Mouse (Mus musculus) midbrain, embryonic 15.5 days (tissue): ENCODE results near the gene Adipor1. TPM values are rescaled to one million over a fixed set of nuclear protein-coding genes. Genes with fewer than 3 reads are reported as not detected.
A peak's percentile ranks its signal among the peaks of the same experiment; 100 is the strongest.

Experiments used
- ATAC-seq: fragments of 200-750 bp; cut with Nextera tagmentation; replicated peaks from 2 replicates; pipeline ENCODE4 v1.8.0; 2017; ENCODE audit warnings: moderate TSS enrichment
- H3K27ac ChIP-seq: fragments of 300-500 bp; sonication (generic); 2 replicates; pipeline ENCODE4 v1.5.1; 2015; ENCODE audit warnings: mild to moderate bottlenecking, inconsistent platforms
- H3K27me3 ChIP-seq: fragments of 300-500 bp; sonication (generic); replicated peaks from 2 replicates; pipeline ENCODE4 v1.6.1; 2015; ENCODE audit warnings: inconsistent platforms
- H3K36me3 ChIP-seq: fragments of 300-500 bp; sonication (generic); replicated peaks from 2 replicates; pipeline ENCODE4 v1.6.1; 2015; ENCODE audit warnings: inconsistent platforms
- H3K4me1 ChIP-seq: fragments of 300-500 bp; sonication (generic); 2 replicates; pipeline ENCODE4 v1.6.1; 2015; ENCODE audit warnings: inconsistent platforms
- H3K4me2 ChIP-seq: fragments of 300-500 bp; sonication (generic); 2 replicates; pipeline ENCODE4 v1.6.1; 2015; ENCODE audit warnings: inconsistent platforms, mild to moderate bottlenecking, moderate library complexity
- H3K4me3 ChIP-seq: fragments of 300-500 bp; sonication (generic); 2 replicates; pipeline ENCODE4 v1.5.1; 2015; ENCODE audit warnings: mild to moderate bottlenecking, inconsistent platforms
- H3K9ac ChIP-seq: fragments of 300-500 bp; sonication (generic); 2 replicates; pipeline ENCODE4 v1.6.1; 2015; ENCODE audit warnings: mild to moderate bottlenecking, inconsistent platforms
- H3K9me3 ChIP-seq: fragments of 300-500 bp; sonication (generic); 2 replicates; pipeline ENCODE4 v1.6.1; 2016; ENCODE audit warnings: inconsistent platforms
- WGBS: fragments of 180-500 bp; shearing (Covaris S2); methylation state at CpG from one replicate; pipeline ENCODE4 v1.1.7; 2015; ENCODE audit warnings: mixed read lengths; 5-methylcytosine and 5-hydroxymethylcytosine counted together
- polyA plus RNA-seq: library from polyadenylated mRNA; unstranded; fragments of >200 nt; fragmentation: Nextera tagmentation; extraction: Ambion mirVana; gene quantifications from 2 replicates; pipeline ENCODE4 v1.2.1, GENCODE M21; 2015

The Adipor1 gene
- polyA plus RNA-seq = 76.0 and 82.4 TPM in 2 replicates

DNA sequence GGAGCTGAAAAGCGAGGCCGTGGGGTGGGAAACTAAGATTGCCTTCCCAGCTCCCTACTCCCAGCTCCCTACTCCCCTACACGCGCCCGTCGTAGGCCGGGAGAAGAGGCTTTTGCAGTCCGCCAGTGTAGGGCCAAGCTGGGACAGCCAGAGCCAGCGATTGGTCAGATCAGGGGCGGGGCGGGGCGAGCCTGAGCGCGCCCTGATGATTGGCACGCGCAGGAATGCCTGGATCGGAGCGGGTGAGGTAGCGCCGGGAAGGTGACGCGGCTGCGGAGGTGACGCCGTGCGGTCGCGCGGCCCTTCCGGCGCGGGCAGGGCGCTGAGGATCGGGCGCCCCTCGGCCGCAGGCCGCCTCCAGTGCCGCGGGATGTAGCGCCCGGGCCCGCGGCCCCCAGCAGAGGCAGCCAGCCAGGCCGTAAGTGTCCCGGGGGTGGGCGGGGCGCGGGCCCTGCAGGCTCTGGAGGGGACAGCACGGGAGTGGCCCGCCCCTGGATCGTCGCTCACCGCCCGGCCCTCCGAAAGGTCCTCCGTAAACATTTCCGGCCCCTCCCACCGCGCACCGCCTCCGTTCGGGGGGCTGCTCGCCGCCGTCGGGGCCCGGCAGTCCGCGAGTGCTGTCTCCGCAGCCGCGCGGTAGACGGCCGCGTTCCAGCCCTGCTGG lies at the start of gene Adipor1:
Gene Adipor1, plus strand, starts transcription at position 211 of the 664 bp plus-strand sequence.
- Histone ChIP-seq H3K27ac (peak within 1 kb of the TSS; percentile 96), H3K36me3 (no peaks in the 10 kb centered on the region), H3K27me3 (no peaks in the 10 kb centered on the region), H3K9me3 (no peaks in the 10 kb centered on the region), H3K9ac (peak within 1 kb of the TSS; percentile 93), H3K4me3 (peak within 1 kb of the TSS; percentile 96), H3K4me1 (peaks cover 48% of the 10 kb centered on the region), H3K4me2 (peak within 1 kb of the TSS; percentile 66)
- under 1% methylated on average over 71 of the region's 77 CpGs for WGBS
- ATAC-seq = peak; percentile 100

DNA sequence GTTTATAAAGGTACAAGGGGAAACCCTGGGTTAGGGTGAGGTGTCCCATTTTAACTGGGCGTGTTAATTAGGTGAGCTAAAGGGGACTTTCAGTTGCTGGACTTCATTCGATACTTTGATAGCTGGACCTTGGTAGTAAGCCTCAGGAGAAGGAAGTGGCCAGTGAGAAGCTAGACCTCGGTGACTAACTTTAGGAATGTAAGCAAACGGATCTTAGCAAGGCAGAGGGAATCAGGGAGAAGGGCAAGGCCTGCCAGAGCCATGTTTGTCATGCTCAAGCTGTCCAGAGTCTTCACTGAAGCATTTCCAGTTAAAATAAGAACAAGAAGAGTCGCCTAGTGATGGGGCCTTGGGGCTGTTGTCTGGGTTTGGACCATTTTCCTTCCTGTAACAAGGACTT lies 49.7 kb upstream of the Adipor1 start:
- no peak overlapping the region for H3K9ac ChIP-seq
- H3K27ac ChIP-seq = no peak overlapping the region
- H3K9me3 ChIP-seq = no peaks in the 10 kb centered on the region
- no peak for ATAC-seq
- H3K4me2 ChIP-seq = no peak overlapping the region
- no peaks in the 10 kb centered on the region for H3K27me3 ChIP-seq
- peaks cover 12% of the 10 kb centered on the region for H3K4me1 ChIP-seq
- no peaks in the 10 kb centered on the region for H3K36me3 ChIP-seq
- H3K4me3 ChIP-seq = no peak overlapping the region
- 70% methylated on average over 5 of the region's 5 CpGs for WGBS

DNA sequence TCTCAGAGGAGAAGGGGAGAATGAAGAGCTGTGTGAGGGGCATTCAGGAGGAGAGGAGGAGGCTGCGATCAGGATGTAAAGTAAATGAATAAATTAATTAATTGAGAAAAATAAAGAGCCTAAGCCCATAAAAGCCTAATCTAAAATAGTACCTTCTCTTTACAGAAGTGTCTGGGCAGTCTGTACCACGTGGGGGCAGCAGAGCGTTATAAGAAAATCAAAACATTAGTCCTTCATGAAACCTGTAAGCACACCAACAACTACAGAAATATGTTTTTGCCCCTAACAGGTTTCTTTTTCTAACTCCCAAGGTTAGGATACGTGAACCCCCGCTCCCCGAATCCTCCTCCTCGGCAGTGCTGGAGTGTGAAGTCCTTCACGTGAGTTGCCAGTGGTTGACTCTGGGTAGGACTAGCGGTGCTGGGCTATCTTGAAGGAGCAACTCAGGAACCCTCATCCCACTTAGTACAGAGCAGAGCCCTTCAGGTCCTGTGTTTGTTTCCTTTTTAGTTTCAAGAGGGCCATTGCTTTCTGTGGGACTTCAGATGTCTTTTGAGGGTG lies 46.3 kb upstream of the Adipor1 start:
- Histone ChIP-seq H3K27ac (no peak overlapping the region), H3K27me3 (no peaks in the 10 kb centered on the region), H3K4me3 (no peak overlapping the region), H3K36me3 (no peaks in the 10 kb centered on the region), H3K4me1 (no peaks in the 10 kb centered on the region), H3K9me3 (no peaks in the 10 kb centered on the region), H3K4me2 (no peak overlapping the region), H3K9ac (no peak overlapping the region)
- ATAC-seq = no peak
- 53% methylated on average over 9 of the region's 9 CpGs for WGBS

DNA sequence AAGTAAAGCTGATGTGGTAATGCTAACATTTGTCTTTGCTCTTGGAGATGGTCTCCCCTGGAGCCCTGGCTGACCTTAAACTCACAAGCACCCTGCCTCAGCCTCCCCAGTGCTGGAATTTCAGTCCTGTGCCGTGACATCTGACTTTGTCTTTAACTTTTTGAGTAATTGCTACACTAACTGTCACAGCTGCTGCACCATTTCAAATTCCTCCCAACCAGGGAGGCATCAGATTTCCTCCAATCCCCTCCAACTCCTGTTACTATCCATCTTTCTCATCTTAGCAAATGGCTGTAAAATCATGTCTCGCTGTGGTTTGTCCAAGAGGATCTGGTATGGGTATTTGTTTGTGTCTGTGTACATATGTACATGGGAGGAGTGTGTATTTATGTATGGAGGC lies 41.1 kb upstream of the Adipor1 start:
- Histone ChIP-seq H3K4me2 (no peak overlapping the region), H3K4me3 (no peak overlapping the region), H3K9ac (no peak overlapping the region), H3K4me1 (no peaks in the 10 kb centered on the region), H3K27me3 (no peaks in the 10 kb centered on the region), H3K36me3 (no peaks in the 10 kb centered on the region), H3K27ac (no peak overlapping the region), H3K9me3 (no peaks in the 10 kb centered on the region)
- ATAC-seq = no peak
- WGBS = 84% methylated on average over 2 of the region's 2 CpGs

DNA sequence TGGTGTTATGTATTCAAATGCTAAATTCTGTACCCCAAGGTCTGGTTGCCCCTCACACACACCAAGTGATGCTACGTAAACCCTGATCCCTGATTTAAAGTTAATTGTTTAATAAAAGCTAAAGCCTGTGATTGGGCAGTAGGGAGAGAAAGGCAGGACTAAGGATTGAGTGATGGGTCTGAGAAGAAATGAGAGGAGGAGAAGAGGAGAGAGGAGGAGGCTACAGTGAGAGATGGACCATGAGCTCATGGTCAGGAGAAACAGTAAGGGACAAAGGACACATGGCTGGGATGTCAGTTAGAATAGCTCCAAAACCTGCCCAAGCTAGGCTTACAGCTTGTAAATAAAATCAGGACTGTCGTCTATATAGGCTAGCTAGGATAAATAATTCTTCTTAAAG lies 34.1 kb upstream of the Adipor1 start:
- WGBS = 86% methylated on average over 2 of the region's 2 CpGs
- no peak for ATAC-seq
- Histone ChIP-seq H3K36me3 (no peaks in the 10 kb centered on the region), H3K9ac (no peak overlapping the region), H3K4me1 (peaks cover 12% of the 10 kb centered on the region), H3K27me3 (no peaks in the 10 kb centered on the region), H3K4me2 (no peak overlapping the region), H3K9me3 (no peaks in the 10 kb centered on the region), H3K27ac (no peak overlapping the region), H3K4me3 (no peak overlapping the region)

DNA sequence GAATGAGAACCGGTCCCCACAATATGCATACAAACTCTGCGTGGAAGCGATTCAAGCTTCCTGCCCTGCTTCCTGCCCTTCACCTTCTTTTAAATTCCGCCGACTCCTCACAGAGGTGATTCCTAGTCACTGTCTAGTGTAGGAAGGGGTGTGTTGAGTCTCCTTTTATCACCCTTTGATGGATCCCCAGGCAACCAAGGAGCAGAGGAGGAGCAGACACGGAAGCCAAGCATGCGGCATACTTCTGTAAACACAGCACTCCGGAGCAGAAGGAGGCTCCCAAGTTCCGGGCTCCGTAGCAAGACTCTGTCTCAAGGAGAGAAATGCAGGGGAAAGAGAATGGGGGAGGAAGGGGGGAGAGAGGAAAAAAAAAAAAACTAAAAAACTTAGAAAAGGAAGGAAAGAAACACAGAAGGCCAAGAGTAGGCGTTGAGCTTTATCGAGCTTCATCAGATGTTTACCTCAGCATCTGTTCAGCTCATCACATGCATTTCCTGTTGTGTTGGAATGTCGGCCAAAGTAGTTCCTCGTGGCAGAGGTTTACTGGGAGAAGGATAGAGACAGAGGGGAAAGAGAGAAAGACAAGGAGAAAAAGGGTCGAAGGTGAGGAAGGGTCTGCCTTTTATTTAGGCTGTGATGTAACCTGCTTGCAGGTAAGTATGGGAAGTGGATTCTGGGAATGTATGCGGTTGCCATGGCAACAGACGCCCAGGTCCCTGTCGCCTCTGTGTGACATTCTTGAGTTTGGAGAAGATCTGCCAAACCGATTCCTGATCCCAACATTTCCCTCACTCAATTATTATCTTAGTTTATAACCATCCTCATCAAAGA lies 33.2 kb upstream of the Adipor1 start:
- peak overlapping the region; percentile 31 for H3K4me3 ChIP-seq
- H3K4me1 ChIP-seq = peaks cover 12% of the 10 kb centered on the region
- no peak overlapping the region for H3K27ac ChIP-seq
- no peaks in the 10 kb centered on the region for H3K36me3 ChIP-seq
- H3K9me3 ChIP-seq = no peaks in the 10 kb centered on the region
- WGBS = 14% methylated on average over 19 of the region's 19 CpGs
- H3K9ac ChIP-seq = no peak overlapping the region
- no peaks in the 10 kb centered on the region for H3K27me3 ChIP-seq
- no peak for ATAC-seq
- H3K4me2 ChIP-seq = peak overlapping the region; percentile 51

DNA sequence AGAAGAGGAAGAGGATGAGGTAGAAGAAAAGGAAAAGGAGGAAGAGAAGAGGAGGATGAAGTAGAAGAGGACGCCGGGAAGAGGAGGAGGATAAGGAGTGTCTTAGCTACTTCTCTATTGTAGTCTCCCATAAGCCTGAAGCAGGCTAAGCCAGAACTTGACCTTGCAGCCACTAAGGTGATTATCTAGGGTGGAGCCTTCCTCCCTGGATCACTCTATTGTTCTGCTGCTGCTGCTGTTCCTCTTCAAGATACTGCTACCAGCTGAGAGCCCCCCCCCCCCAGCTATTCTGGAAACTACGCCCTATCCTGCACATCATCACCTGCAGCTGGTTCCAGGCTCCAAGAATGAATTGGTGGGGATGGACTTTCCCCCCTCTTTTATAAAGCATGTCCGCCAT lies 30.6 kb upstream of the Adipor1 start:
- 82% methylated on average over 4 of the region's 4 CpGs for WGBS
- Histone ChIP-seq H3K4me1 (peaks cover 12% of the 10 kb centered on the region), H3K9me3 (no peaks in the 10 kb centered on the region), H3K4me2 (no peak overlapping the region), H3K36me3 (no peaks in the 10 kb centered on the region), H3K27me3 (no peaks in the 10 kb centered on the region), H3K27ac (no peak overlapping the region), H3K9ac (no peak overlapping the region), H3K4me3 (no peak overlapping the region)
- no peak for ATAC-seq

DNA sequence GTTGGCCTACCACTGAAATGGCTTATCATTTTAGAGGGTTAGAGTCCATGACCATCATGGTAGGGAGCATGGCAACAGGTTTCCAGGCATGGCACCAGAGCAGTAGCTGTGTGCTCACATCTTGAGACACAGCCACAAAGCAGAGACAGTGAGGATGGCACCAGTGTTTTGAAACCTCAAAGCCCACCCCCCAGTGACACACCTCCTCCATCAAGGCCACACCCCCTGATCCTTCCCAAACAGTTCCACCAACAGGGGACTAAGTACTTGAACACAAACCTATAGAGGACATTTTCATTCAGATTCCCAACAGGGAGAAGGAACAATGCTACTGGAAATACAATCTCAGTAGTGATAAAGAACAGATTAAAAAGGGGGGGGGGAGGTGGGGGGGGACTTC lies 30.0 kb upstream of the Adipor1 start:
- H3K9ac ChIP-seq = no peak overlapping the region
- H3K4me2 ChIP-seq = no peak overlapping the region
- ATAC-seq = no peak
- no peaks in the 10 kb centered on the region for H3K36me3 ChIP-seq
- H3K9me3 ChIP-seq = no peaks in the 10 kb centered on the region
- peaks cover 12% of the 10 kb centered on the region for H3K4me1 ChIP-seq
- no peaks in the 10 kb centered on the region for H3K27me3 ChIP-seq
- H3K4me3 ChIP-seq = no peak overlapping the region
- no peak overlapping the region for H3K27ac ChIP-seq

DNA sequence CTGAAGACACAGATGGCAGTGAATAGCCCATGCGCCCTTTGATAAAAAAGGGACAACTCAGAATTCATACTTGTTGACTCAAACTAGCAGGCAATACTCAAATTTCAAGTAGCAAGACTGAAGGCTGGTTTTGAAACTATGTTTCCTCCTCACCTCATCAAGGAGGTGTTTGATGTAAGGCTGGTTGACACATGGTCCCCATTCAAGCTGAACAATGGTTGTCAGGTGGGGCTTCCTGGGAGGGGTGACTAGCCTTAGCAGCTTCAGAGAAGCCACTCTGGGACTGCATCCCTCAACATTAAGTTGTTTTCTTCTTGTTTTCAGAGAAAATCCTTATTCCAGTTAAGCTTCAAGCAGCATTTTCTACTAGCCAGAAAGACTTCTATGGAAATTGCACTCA lies 29.5 kb upstream of the Adipor1 start, which contains the start of gene 4933406M09Rik:
Gene 4933406M09Rik, plus strand, starts transcription at position 275 of the 400 bp plus-strand sequence.
- no peaks in the 10 kb centered on the region for H3K36me3 ChIP-seq
- no peak within 1 kb of the TSS for H3K9ac ChIP-seq
- WGBS = 98% methylated on average over 1 of the region's 1 CpGs
- no peak within 1 kb of the TSS for H3K4me3 ChIP-seq
- no peak for ATAC-seq
- H3K9me3 ChIP-seq = no peaks in the 10 kb centered on the region
- H3K4me1 ChIP-seq = peaks cover 12% of the 10 kb centered on the region
- no peak within 1 kb of the TSS for H3K4me2 ChIP-seq
- H3K27me3 ChIP-seq = no peaks in the 10 kb centered on the region
- H3K27ac ChIP-seq = no peak within 1 kb of the TSS

DNA sequence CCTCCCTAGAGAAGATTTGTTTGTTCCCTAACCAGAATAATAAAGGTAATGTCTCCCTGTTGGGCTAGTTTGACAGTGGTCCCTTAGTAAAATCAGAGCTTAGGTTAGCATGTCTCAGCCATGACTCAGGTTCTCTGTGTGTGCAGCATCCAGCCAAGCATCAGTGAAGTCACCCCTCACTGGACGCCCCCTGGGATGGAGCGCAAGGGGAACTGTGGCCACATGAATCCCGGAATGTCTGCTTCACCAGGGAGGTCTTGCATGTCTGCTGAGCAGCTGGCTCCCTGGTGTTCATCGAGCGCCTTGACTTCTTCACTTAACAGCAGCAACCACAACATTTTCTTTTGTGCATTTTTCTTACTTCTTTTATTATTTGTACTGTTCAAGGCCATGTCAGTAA lies 21.4 kb upstream of the Adipor1 start:
- no peak for ATAC-seq
- Histone ChIP-seq H3K4me1 (no peaks in the 10 kb centered on the region), H3K36me3 (no peaks in the 10 kb centered on the region), H3K4me2 (no peak overlapping the region), H3K9ac (no peak overlapping the region), H3K27ac (no peak overlapping the region), H3K27me3 (no peaks in the 10 kb centered on the region), H3K9me3 (no peaks in the 10 kb centered on the region), H3K4me3 (no peak overlapping the region)
- 71% methylated on average over 5 of the region's 5 CpGs for WGBS

DNA sequence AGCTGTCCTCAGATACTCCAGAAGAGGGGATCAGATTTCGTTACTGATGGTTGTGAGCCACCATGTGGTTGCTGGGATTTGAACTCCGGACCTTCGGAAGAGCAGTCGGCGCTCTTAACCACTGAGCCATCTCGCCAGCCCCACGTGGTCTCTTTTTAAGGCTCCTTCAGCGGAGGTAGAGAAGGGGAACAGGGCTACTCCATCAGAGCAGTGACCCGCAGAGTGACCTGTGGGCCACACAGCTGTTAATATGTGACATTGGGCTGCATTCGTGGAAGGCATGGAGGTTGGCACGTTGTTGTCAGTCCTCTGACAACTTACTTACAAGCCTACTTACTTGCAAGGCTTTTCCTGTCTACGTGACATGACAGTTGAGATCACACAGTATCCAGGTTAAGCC lies 17.0 kb upstream of the Adipor1 start:
- H3K27me3 ChIP-seq = no peaks in the 10 kb centered on the region
- H3K36me3 ChIP-seq = no peaks in the 10 kb centered on the region
- no peak overlapping the region for H3K9ac ChIP-seq
- H3K9me3 ChIP-seq = no peaks in the 10 kb centered on the region
- no peak overlapping the region for H3K4me3 ChIP-seq
- ATAC-seq = no peak
- WGBS = 88% methylated on average over 12 of the region's 12 CpGs
- no peaks in the 10 kb centered on the region for H3K4me1 ChIP-seq
- H3K4me2 ChIP-seq = no peak overlapping the region
- H3K27ac ChIP-seq = no peak overlapping the region

DNA sequence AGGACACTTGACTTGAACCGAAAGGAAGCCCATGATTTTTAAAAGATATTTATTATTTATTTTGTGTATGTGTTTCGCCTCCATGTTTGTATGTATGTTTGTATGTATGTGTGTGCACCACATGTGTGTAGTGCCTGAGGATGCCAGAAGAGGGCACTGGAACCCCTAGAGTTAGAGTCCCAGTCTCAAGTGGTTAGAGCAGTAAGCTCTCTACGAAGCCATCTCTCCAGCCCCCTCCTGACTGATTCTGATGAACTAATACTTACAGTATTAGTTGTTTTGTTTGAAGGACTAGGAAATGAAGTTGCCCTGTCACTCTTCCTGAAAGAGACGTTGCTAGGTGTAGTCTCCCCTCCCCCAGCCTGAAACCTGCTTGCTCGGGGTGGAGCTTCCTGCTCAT lies 15.4 kb upstream of the Adipor1 start:
- Histone ChIP-seq H3K4me2 (no peak overlapping the region), H3K4me3 (no peak overlapping the region), H3K9me3 (no peaks in the 10 kb centered on the region), H3K27me3 (no peaks in the 10 kb centered on the region), H3K27ac (no peak overlapping the region), H3K4me1 (no peaks in the 10 kb centered on the region), H3K9ac (no peak overlapping the region), H3K36me3 (no peaks in the 10 kb centered on the region)
- ATAC-seq = no peak
- WGBS = 52% methylated on average over 5 of the region's 5 CpGs
